Mouse (Mus musculus) macrophage (primary cell): ENCODE results near the gene Dynlt3. TPM values are rescaled to one million over a fixed set of nuclear protein-coding genes. Genes with fewer than 3 reads are reported as not detected.
"Not testable (repeated sequence)": the region's sequence is repeated elsewhere in the genome, so short reads cannot be mapped to it uniquely, and the experiment has no call there.

Experiments used
- H3K27ac ChIP-seq: fragments of 350-480 bp; formaldehyde crosslinking; 2 replicates; pipeline ENCODE4 v1.9.0; 2021
- H3K36me3 ChIP-seq: fragments of 350-480 bp; formaldehyde crosslinking; 2 replicates; pipeline ENCODE4 v1.9.0; 2021; ENCODE audit errors: inconsistent target
- H3K4me3 ChIP-seq: fragments of 350-480 bp; formaldehyde crosslinking; 2 replicates; pipeline ENCODE4 v1.9.0; 2021; ENCODE audit errors: inconsistent target
- H3K79me2 ChIP-seq: fragments of 350-480 bp; formaldehyde crosslinking; 2 replicates; pipeline ENCODE4 v1.9.0; 2021; ENCODE audit errors: inconsistent target
- WGBS: methylation state at CpG from one replicate; pipeline ENCODE4 v1.1.7; 2026; ENCODE audit warnings: inconsistent platforms; ENCODE audit not compliant: missing documents; 5-methylcytosine and 5-hydroxymethylcytosine counted together
- polyA plus RNA-seq: library from polyadenylated mRNA; stranded (reverse); fragments of 250-400 nt; gene quantifications from 3 replicates; pipeline ENCODE4 v1.2.4, GENCODE M21; 2018; ENCODE audit warnings: inconsistent platforms
- total RNA-seq, 78 experiments: library from RNA; depleted of rRNA; stranded (reverse); fragments of 250-400 nt; gene quantifications; 1 replicate in 9 of 78; 2 replicates in 24 of 78; 3 replicates in 43 of 78; 4 replicates in 2 of 78; pipeline ENCODE4 v1.2.4; 2018; ENCODE audit warnings: inconsistent platforms in 56 of 78

The Dynlt3 gene
- 10 to 100 TPM in 25 of 26 experiments, 1 to 10 TPM in 1; 6.8 to 36.6 (median 16.0) TPM for total RNA-seq (2018; cell fraction: chromatin; rRNA removed)
- 100 to 1,000 TPM in 2 of 26 experiments, 10 to 100 TPM in 24; 53.2 to 103 (median 83.9) TPM for total RNA-seq (2018; cell fraction: cytosol; rRNA removed)
- total RNA-seq (2018; cell fraction: nucleus; rRNA removed), result 10 to 100 TPM; 15.1 to 50.0 (median 27.6) TPM
- polyA plus RNA-seq, result 82.2 to 217 TPM (median 94.0 TPM) in 3 replicates

DNA sequence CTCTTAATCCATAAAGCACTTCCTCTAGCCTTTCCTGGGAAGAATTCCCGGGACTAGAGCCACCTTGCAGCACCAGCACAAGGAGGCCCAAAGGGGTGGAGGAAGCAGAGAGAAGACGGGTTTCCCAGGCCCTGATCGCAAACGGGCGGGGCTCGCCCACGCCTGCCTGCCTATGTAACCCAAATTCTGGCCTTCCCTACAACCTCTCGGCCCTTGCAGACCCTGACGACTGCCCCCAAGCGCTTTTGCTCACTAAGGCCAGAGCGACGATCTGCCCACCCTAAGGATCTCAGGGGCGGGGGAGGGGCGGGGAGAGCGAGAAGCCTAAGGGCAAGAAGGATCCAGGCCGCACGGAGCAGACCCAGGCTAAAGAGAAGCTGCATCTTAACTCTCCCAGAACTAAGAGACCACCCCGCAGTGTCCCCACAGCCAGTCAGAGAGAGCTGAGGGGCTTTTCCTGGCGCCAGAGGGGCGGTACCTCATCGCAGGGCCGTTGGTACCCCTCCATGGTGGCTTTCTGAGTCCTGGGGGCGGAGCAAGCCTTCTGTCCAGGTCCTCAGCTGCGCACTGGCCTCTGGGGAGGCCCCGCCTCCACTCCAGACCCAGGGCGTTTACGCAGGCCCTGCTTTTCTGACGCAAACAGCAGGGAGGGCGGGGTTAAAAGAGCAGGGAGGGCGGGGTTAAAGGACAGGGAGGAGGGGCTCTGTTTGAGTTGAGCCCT lies at the start of gene Dynlt3:
Gene Dynlt3 (minus strand): TSS at position 613 of the 721 bp plus-strand sequence.
- no peaks in the 10 kb centered on the region for H3K36me3 ChIP-seq
- H3K27ac ChIP-seq, result peak within 1 kb of the TSS; percentile 12; the same call in 1 of the 2 replicates
- 11% methylated on average over 26 of the region's 30 CpGs for WGBS
- H3K4me3 ChIP-seq, result peak within 1 kb of the TSS; percentile 60
- peaks cover 10% of the 10 kb centered on the region; the same call in 1 of the 2 replicates for H3K79me2 ChIP-seq

GRCm38 (mm10) chrX:9699815-9700214 lies 37.0 kb upstream of the Dynlt3 start:
- 76% methylated on average over 3 of the region's 3 CpGs for WGBS

GRCm38 (mm10) chrX:9695997-9696396 lies 33.2 kb upstream of the Dynlt3 start:
- H3K4me3 ChIP-seq, result no peak overlapping the region
- 87% methylated on average over 6 of the region's 6 CpGs for WGBS
- H3K27ac ChIP-seq, result no peak overlapping the region
- H3K36me3 ChIP-seq, result no peaks in the 10 kb centered on the region
- no peaks in the 10 kb centered on the region for H3K79me2 ChIP-seq

More at GRCm38 (mm10) chrX:9699815-9700214, 37.0 kb upstream of the Dynlt3 start:
- Histone ChIP-seq H3K36me3 (no peaks in the 10 kb centered on the region), H3K79me2 (no peaks in the 10 kb centered on the region), H3K4me3 (no peak overlapping the region), H3K27ac (no peak overlapping the region)

DNA sequence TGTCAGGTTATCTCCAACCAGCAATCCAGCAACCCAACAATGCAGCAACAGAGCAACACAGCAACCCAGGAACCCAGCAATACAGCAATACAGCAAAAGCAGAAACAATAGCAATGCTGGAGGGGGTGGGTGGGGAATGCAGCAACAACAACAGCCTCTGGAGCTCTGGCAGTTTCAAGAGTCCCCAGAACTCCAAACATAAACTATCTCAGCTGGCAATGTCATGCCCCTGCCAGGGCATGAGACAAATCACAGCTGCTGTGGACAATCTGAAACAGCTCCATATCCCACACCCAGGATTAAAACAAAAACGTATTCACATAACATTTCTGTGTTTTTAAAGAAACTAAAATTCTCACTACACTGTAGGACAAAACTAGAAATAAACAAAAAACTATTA lies 9.2 kb upstream of the Dynlt3 start:
- H3K27ac ChIP-seq, result no peak overlapping the region
- WGBS, result 60% methylated on average over 1 of the region's 1 CpGs
- H3K4me3 ChIP-seq, result no peak overlapping the region
- no peaks in the 10 kb centered on the region for H3K79me2 ChIP-seq
- H3K36me3 ChIP-seq, result no peaks in the 10 kb centered on the region

GRCm38 (mm10) chrX:9671418-9671817 lies 8.6 kb upstream of the Dynlt3 start:
- 80% methylated on average over 2 of the region's 3 CpGs for WGBS
- H3K36me3 ChIP-seq, result no peaks in the 10 kb centered on the region
- H3K4me3 ChIP-seq, result no peak overlapping the region
- no peak overlapping the region for H3K27ac ChIP-seq
- H3K79me2 ChIP-seq, result no peaks in the 10 kb centered on the region

DNA sequence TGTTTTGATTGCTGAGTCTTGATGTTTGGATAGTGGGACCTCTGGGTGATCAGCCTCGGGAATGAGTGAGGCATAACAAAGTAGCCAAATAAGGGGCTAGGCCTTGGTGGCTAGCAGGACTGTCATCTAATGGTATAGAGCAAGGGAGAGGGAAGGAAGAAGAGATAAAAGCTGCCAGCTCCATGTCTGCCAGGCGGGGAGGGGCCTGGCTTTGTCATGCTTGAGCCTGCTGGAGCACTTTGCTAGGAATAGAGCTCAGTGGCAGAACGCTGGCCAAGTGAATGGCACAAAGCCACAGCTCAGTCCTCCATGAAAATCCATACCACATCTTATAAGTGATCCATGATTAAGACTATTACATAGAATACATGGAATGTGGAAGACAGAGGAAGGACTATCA lies 10.0 kb downstream of the Dynlt3 start:
- Histone ChIP-seq H3K4me3 (no peak overlapping the region), H3K27ac (no peak overlapping the region), H3K36me3 (no peaks in the 10 kb centered on the region; the same call in 1 of the 2 replicates), H3K79me2 (no peaks in the 10 kb centered on the region)
- WGBS, result 89% methylated on average over 3 of the region's 3 CpGs

GRCm38 (mm10) chrX:9640594-9640993 lies 22.2 kb downstream of the Dynlt3 start:
- WGBS, result 76% methylated on average over 4 of the region's 5 CpGs
- not testable (repeated sequence) for H3K4me3 ChIP-seq, H3K79me2 ChIP-seq, H3K27ac ChIP-seq, H3K36me3 ChIP-seq

DNA sequence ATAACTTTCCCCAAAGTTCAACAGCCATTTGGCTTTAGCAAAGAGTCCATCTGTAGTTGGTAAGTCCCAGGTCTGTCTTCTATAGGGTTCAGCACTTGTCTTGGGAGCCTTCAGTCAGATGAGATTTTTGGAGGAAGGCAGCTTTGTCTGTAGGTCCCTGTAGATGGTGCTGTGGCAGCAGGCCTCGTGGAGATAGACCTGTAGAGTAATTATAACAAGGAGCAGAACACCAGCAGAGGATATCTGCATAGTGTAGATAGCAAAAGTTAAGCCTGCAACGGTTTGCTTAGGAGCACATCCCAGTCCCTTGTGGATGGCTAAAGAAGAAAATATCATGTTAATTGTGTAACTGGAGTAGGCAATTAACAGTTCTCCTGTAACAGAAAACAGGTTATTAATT lies 22.7 kb downstream of the Dynlt3 start:
- H3K79me2 ChIP-seq, H3K27ac ChIP-seq, H3K36me3 ChIP-seq, H3K4me3 ChIP-seq: not testable (repeated sequence)
- WGBS, result 52% methylated on average over 2 of the region's 2 CpGs

Other genes starting within 250 kb of the Dynlt3 start
- gene Cybb, start 175.2 kb downstream of the Dynlt3 start, polyA plus RNA-seq, result 209 to 458 TPM (median 351 TPM) in 3 replicates
- gene H2al1o, start 90.6 kb downstream of the Dynlt3 start, polyA plus RNA-seq, result not detected in 3 replicates
- gene Hypm, start 183.9 kb upstream of the Dynlt3 start, polyA plus RNA-seq, result not detected in 3 replicates
- not detected in 3 replicates for gene H2al3, start 186.7 kb upstream of the Dynlt3 start, polyA plus RNA-seq
- gene Sytl5, start 222.6 kb upstream of the Dynlt3 start, polyA plus RNA-seq, result not detected in 3 replicates